Mouse (Mus musculus) lung, adult 2 months (tissue): Measurements from ENCODE around the gene Tmem102.

Experiments
- CTCF ChIP-seq: fragments of 200-500 bp; IDR thresholded peaks from 2 replicates; pipeline ENCODE4 v1.5.1; 2011; ENCODE audit warnings: mild to moderate bottlenecking, low read length, control low read depth; ENCODE audit not compliant: insufficient read depth
- POLR2A ChIP-seq: fragments of 200-500 bp; IDR thresholded peaks from 2 replicates; pipeline ENCODE4 v1.6.1; 2011; ENCODE audit warnings: low read depth, mild to moderate bottlenecking, control low read depth, low read length, borderline replicate concordance; ENCODE audit errors: extremely low read depth

DNA sequence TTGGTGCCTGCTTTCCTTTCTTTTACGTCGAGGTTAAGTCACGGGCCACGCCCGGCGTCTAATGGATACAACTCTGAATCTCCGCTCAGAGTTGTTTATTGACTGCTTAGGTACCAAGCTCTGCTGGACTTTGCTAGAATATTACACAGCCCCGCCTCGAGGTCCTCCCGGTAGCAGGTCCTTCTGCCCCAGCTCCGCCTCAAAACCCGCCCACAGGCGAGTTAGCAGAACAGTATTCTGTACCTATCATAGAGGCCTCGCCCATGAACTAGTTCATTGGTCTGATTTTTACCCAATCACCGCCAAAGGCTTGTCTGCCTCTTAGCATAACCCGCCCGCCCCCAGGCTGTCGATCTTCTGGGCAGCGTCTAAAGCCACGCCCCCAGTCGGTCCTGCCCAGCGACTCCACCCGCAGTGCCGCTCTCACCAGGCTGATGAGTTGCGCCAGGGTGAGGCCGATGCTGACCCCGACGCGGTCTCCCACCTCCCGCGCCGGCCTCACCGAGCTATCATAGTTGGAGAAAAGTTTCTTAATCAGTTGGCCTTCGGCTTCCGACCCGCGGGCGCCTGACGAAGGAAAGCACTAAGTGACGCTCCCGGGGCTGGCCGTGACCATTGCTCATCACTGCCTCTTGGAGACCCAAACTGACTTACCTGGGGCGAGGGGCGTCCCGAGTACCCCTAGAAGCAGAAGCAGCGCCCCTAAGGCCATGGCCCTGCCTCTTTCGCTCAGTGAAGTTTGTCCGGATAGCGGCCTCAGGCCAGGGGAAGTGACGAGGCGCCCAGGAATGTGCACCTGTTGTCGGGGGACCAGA lies 10.0 kb downstream of the Tmem102 start, which contains the start of gene Chrnb1:
- TF ChIP-seq POLR2A, result peak; percentile 93
- TF ChIP-seq CTCF, result no peak
